Mouse (Mus musculus) midbrain, postnatal 0 days (tissue): Measurements from ENCODE around the gene Hid1. TPM values are rescaled to one million over a fixed set of nuclear protein-coding genes. Genes with fewer than 3 reads are reported as not detected.

ENCODE experiments used
- ATAC-seq: fragments of 200-750 bp; cut with Nextera tagmentation; 2 replicates; pipeline ENCODE4 v1.8.0; 2017; ENCODE audit warnings: moderate number of reproducible peaks, mild to moderate bottlenecking, moderate TSS enrichment, moderate library complexity; ENCODE audit not compliant: low FRiP score
- DNase-seq: peaks from one replicate; pipeline ENCODE4 v3.0.0-alpha.2; 2015; ENCODE audit warnings: low spot score
- H3K27ac ChIP-seq: fragments of 300-500 bp; sonication (generic); 2 replicates; pipeline ENCODE4 v1.5.1; 2014; ENCODE audit warnings: low read depth, mild to moderate bottlenecking, low read length, mixed read lengths
- H3K27me3 ChIP-seq: fragments of 300-500 bp; sonication (generic); 2 replicates; pipeline ENCODE4 v1.6.1; 2014; ENCODE audit warnings: low read length, control low read depth, mixed read lengths; ENCODE audit not compliant: insufficient read depth
- H3K36me3 ChIP-seq: fragments of 300-500 bp; sonication (generic); 2 replicates; pipeline ENCODE4 v1.6.1; 2014; ENCODE audit warnings: low read length, control low read depth, mixed read lengths; ENCODE audit not compliant: insufficient read depth
- H3K4me1 ChIP-seq: fragments of 300-500 bp; sonication (generic); 2 replicates; pipeline ENCODE4 v1.6.1; 2014; ENCODE audit warnings: mild to moderate bottlenecking, control low read depth, antibody characterized with exemption, low read length, mixed read lengths; ENCODE audit not compliant: insufficient read depth
- H3K4me2 ChIP-seq: fragments of 300-500 bp; sonication (generic); 2 replicates; pipeline ENCODE4 v1.6.1; 2014; ENCODE audit warnings: low read depth, mild to moderate bottlenecking, low read length, mixed read lengths; ENCODE audit not compliant: poor library complexity, severe bottlenecking
- H3K4me3 ChIP-seq: fragments of 300-500 bp; sonication (generic); 2 replicates; pipeline ENCODE4 v1.5.1; 2014; ENCODE audit warnings: low read depth, mild to moderate bottlenecking, low read length, moderate library complexity
- H3K9ac ChIP-seq: fragments of 300-500 bp; sonication (generic); replicated peaks from 2 replicates; pipeline ENCODE4 v1.6.1; 2014; ENCODE audit warnings: mild to moderate bottlenecking, low read length, moderate library complexity, mixed read lengths; ENCODE audit not compliant: poor library complexity, severe bottlenecking
- H3K9me3 ChIP-seq: fragments of 300-500 bp; sonication (generic); 2 replicates; pipeline ENCODE4 v1.6.1; 2016; ENCODE audit warnings: low read length, control low read depth
- CTCF ChIP-seq: IDR thresholded peaks from 2 replicates; pipeline ENCODE4 v1.5.1; 2016; ENCODE audit warnings: antibody characterized with exemption, mild to moderate bottlenecking
- WGBS: fragments of 180-500 bp; shearing (Covaris S2); extraction: QIAGEN DNeasy Blood & Tissue Kit; methylation state at CpG from one replicate; pipeline ENCODE4 v1.1.7; 2014; 5-methylcytosine and 5-hydroxymethylcytosine counted together
- polyA plus RNA-seq: library from polyadenylated mRNA; unstranded; fragments of >200 nt; fragmentation: Nextera tagmentation; extraction: Ambion mirVana; gene quantifications from 2 replicates; pipeline ENCODE4 v1.2.1, GENCODE M21; 2015
- total RNA-seq: library from RNA; depleted of rRNA; stranded (reverse); fragments of >200 nt; gene quantifications from 2 replicates; pipeline ENCODE4 v1.2.3, GENCODE M21; 2014

The Hid1 gene
- total and polyA plus RNA-seq, 2 experiments from 2014 or later: 65.6 to 106 TPM

DNA sequence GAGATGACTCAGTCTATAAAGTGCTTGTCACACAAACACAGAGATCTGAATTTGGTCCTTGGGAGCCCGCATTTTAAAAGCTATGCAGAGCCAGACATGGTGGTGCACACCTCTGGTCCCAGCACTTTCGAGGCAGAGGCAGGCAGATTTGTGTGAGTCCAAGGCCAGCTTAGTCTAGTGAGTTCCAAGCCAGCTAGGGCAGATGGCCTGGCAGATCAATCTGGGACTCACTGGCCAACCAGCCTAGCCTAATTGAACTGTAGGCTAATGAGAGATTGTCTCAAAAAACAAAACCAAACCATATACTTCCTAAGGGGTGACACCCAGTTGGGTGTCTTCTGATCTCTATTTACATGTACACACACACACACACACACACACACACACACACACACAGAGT, 26.3 kb downstream of the Hid1 start:
- 65% methylated on average over 2 of the region's 2 CpGs for WGBS
- TF ChIP-seq CTCF: no peak

DNA sequence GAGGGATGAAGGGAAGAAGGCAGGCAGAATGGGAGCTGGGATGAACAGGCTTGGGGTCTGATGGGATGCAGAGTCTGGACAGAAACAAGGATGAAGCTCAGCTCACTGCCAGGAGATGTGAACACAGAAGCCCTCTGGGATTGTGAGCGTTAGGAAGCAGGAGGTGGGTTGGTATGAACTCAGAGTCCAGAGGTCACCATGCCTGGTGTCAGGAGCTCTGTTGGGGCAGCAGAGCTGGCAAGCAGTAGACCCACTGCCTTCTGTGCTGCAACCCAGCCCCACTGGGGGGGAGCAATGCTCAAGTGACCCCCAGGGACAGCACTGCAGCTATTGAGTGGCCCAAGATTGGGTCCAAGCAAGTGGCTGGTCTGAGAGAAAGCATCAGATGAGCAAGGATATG, 29.7 kb downstream of the Hid1 start:
- no peak overlapping the region for H3K4me3 ChIP-seq
- H3K27ac ChIP-seq: no peak overlapping the region
- DNase-seq (no peak), ATAC-seq (no peak)
- H3K4me2 ChIP-seq: no peak overlapping the region
- peaks cover 11% of the 10 kb centered on the region; the same call in 1 of the 2 replicates for H3K27me3 ChIP-seq
- no peaks in the 10 kb centered on the region for H3K9me3 ChIP-seq
- no peak overlapping the region for H3K9ac ChIP-seq
- 75% methylated on average over 1 of the region's 1 CpGs for WGBS
- H3K36me3 ChIP-seq: no peaks in the 10 kb centered on the region
- TF ChIP-seq CTCF: no peak
- H3K4me1 ChIP-seq: 0 out of 2 replicates have a peak, but pooled peaks cover 4% of the 10 kb centered on the region

More for the DNA sequence above, 26.3 kb downstream of the Hid1 start:
- Histone ChIP-seq H3K9ac (no peak overlapping the region), H3K4me1 (no peaks in the 10 kb centered on the region), H3K4me2 (no peak overlapping the region), H3K9me3 (no peaks in the 10 kb centered on the region), H3K27ac (no peak overlapping the region), H3K36me3 (no peaks in the 10 kb centered on the region), H3K4me3 (no peak overlapping the region), H3K27me3 (0 out of 2 replicates have a peak, but pooled peaks cover 1% of the 10 kb centered on the region)
- ATAC-seq (no peak), DNase-seq (no peak)

DNA sequence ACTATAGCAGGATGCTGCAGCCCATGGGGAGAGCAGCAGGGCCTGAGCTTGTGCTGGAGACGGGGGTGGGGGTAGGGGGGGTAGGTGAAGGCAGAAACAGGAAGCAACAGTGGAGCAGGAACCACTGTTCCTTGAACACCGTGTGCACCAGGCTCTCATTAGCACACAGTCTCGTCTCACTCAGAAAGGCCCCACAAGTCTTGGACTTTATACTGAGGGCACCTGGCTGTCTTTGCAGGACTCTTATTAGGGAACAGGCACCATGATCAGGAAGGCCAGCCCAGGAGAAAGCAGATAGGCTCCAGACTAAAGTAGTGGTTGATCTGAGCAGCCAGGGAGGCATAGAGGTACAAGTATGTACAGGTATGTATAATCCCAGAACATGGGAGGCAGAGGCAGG, 30.2 kb downstream of the Hid1 start:
- DNase-seq: no peak
- Histone ChIP-seq H3K9ac (no peak overlapping the region), H3K27me3 (peaks cover 11% of the 10 kb centered on the region; the same call in 1 of the 2 replicates), H3K9me3 (no peaks in the 10 kb centered on the region), H3K4me1 (0 out of 2 replicates have a peak, but pooled peaks cover 4% of the 10 kb centered on the region), H3K4me2 (no peak overlapping the region), H3K36me3 (no peaks in the 10 kb centered on the region), H3K27ac (no peak overlapping the region), H3K4me3 (no peak overlapping the region)
- 61% methylated on average over 3 of the region's 3 CpGs for WGBS
- ATAC-seq: no peak
- TF ChIP-seq CTCF: no peak

DNA sequence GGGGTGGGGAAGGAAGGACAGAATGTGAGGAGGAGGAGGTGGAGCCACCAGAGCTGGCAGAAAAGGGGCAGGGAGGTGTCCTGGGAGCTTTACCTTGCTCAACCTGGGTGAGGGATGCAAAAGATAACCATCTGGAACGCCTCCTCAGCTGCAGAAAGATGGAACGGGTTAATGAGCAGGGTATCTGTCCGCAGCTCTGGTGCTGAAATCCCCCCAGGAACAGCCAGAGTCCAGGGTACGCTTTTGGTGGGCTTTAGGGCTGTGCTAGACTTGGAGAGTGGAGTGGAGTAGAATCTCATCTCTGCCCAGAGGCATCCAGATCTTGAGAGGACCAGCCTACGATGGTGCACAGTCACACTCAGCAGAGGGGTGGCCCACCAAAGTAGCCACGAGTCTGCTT, 31.4 kb downstream of the Hid1 start:
- Histone ChIP-seq H3K27ac (no peak overlapping the region), H3K9ac (no peak overlapping the region), H3K27me3 (peaks cover 14% of the 10 kb centered on the region; the same call in 1 of the 2 replicates), H3K9me3 (no peaks in the 10 kb centered on the region), H3K36me3 (no peaks in the 10 kb centered on the region), H3K4me3 (no peak overlapping the region), H3K4me1 (0 out of 2 replicates have a peak, but pooled peaks cover 4% of the 10 kb centered on the region), H3K4me2 (no peak overlapping the region)
- TF ChIP-seq CTCF: no peak
- no peak for ATAC-seq
- WGBS: 19% methylated on average over 6 of the region's 6 CpGs
- no peak for DNase-seq

DNA sequence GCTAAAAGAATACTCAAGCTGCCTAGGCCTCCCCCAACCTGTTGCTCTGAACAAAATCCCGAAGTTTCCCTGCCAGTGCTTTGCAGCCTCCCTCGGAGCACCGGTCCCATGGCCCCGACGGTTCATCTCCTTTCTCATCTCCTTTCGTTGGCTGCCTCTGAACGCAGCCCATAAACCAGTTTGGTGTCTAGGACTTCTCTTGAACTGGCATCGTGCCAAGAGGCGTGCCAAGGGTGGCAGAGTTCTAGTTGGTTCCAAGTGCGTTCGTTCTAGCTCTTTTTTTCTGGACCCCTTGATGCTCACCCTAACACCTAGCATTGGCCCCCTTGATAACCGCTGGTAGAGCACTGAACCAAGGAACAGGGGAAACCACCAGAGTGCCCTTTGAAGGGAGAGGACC, 32.3 kb downstream of the Hid1 start:
- peaks cover 14% of the 10 kb centered on the region; the same call in 1 of the 2 replicates for H3K27me3 ChIP-seq
- H3K4me2 ChIP-seq: peak overlapping the region; percentile 61; the same call in 1 of the 2 replicates
- 0 out of 2 replicates have a peak, but pooled peaks cover 4% of the 10 kb centered on the region for H3K4me1 ChIP-seq
- WGBS: 57% methylated on average over 12 of the region's 12 CpGs
- DNase-seq (no peak), ATAC-seq (no peak)
- no peak overlapping the region for H3K4me3 ChIP-seq
- no peak for TF ChIP-seq CTCF
- no peak overlapping the region for H3K27ac ChIP-seq
- no peaks in the 10 kb centered on the region for H3K36me3 ChIP-seq
- no peaks in the 10 kb centered on the region for H3K9me3 ChIP-seq
- H3K9ac ChIP-seq: no peak overlapping the region

DNA sequence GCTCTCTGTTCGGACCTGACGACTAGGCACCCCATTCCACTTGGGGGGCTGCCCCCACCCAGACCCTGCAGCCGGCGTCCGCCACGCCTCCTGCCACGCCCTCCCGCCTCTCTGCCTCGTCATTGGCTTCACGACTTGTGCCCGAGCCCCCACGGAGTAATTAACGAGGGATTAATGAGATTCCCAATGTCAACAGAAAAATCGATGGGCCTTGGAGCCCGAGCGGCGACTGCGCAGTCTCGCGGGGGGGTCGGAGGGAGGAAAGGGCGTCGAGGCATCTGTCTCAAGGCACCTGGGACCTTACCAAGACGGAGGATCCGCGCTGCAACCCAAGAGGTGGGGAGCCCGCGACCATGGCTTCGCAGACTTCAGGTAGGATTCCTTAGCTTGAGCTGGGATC, 33.0 kb downstream of the Hid1 start, which contains the start of gene Otop3:
Gene Otop3, plus strand, starts transcription at position 201 of the 400 bp plus-strand sequence.
- TF ChIP-seq CTCF: no peak
- peak within 1 kb of the TSS; percentile 61 for H3K4me2 ChIP-seq
- 3% methylated on average over 29 of the region's 29 CpGs for WGBS
- no peak within 1 kb of the TSS for H3K27ac ChIP-seq
- peak within 1 kb of the TSS; percentile 34 for H3K4me3 ChIP-seq
- ATAC-seq (no peak), DNase-seq (peak; percentile 43)
- H3K9me3 ChIP-seq: no peaks in the 10 kb centered on the region
- peaks cover 14% of the 10 kb centered on the region; the same call in 1 of the 2 replicates for H3K27me3 ChIP-seq
- no peaks in the 10 kb centered on the region for H3K36me3 ChIP-seq
- peak within 1 kb of the TSS; percentile 66 for H3K9ac ChIP-seq
- 0 out of 2 replicates have a peak, but pooled peaks cover 4% of the 10 kb centered on the region for H3K4me1 ChIP-seq
